Mouse (Mus musculus) erythroblast, adult 5-6 weeks (primary cell): Measurements from ENCODE around the gene Fam162b. TPM values are rescaled to one million over a fixed set of nuclear protein-coding genes. Genes with fewer than 3 reads are reported as not detected.

ENCODE experiments used
- ATAC-seq: replicated peaks from 2 replicates; pipeline ENCODE4 v1.8.0; 2016; ENCODE audit warnings: moderate number of reproducible peaks, mild to moderate bottlenecking, moderate TSS enrichment, inconsistent platforms; ENCODE audit not compliant: poor library complexity, low FRiP score, severe bottlenecking
- total RNA-seq, 2 experiments: library from RNA; stranded (forward) in 1 of 2; stranded (reverse) in 1 of 2; fragments of 150-400 nt in 1 of 2; fragments of 200-764, 138-1000 nt in 1 of 2; gene quantifications; 2 replicates each; pipeline versions ENCODE4 v1.2.3 to v1.2.4; 2015 to 2017; ENCODE audit warnings: low replicate concordance in 2 of 2

Fam162b gene
- total RNA-seq (2015; ENCODE audit: low replicate concordance) (not detected in 2 replicates), total RNA-seq (2017; ENCODE audit: low replicate concordance) (not detected in 2 replicates)

- no peak for ATAC-seq
These were observed at the start of gene Fam162b for GRCm38 (mm10) chr10:51590139-51590574. Gene Fam162b, minus strand, starts transcription at chr10:51590517.

GRCm38 (mm10) chr10:51631411-51632136 lies 41.3 kb upstream of the Fam162b start, which contains the start of gene Gprc6a:
Gene Gprc6a, minus strand, starts transcription at chr10:51631461.
- ATAC-seq = no peak

- no peak for ATAC-seq
These were observed 30.9 kb upstream of the Fam162b start for GRCm38 (mm10) chr10:51621193-51621592.

- no peak for ATAC-seq
These were observed 29.8 kb upstream of the Fam162b start for GRCm38 (mm10) chr10:51620126-51620525.

- ATAC-seq = no peak
These were observed 28.2 kb upstream of the Fam162b start for GRCm38 (mm10) chr10:51618538-51618937.

GRCm38 (mm10) chr10:51614826-51615590 lies 24.7 kb upstream of the Fam162b start:
- no peak for ATAC-seq

- ATAC-seq = no peak
These were observed 23.1 kb upstream of the Fam162b start for GRCm38 (mm10) chr10:51613421-51613820.

GRCm38 (mm10) chr10:51611969-51612682 lies 21.8 kb upstream of the Fam162b start:
- no peak for ATAC-seq

- ATAC-seq = no peak
These were observed 19.6 kb upstream of the Fam162b start for GRCm38 (mm10) chr10:51609741-51610425.

- no peak for ATAC-seq
These were observed 6.8 kb upstream of the Fam162b start for GRCm38 (mm10) chr10:51596928-51597635.

- no peak for ATAC-seq
These were observed 4.9 kb upstream of the Fam162b start for GRCm38 (mm10) chr10:51595001-51595931.

- ATAC-seq = no peak
These were observed 1.3 kb upstream of the Fam162b start for GRCm38 (mm10) chr10:51591574-51591973.

GRCm38 (mm10) chr10:51584919-51585318 lies 5.4 kb downstream of the Fam162b start:
- ATAC-seq = no peak

GRCm38 (mm10) chr10:51584378-51584777 lies 5.9 kb downstream of the Fam162b start:
- no peak for ATAC-seq

GRCm38 (mm10) chr10:51571225-51571996 lies 18.9 kb downstream of the Fam162b start:
- no peak for ATAC-seq

- no peak for ATAC-seq
These were observed 34.3 kb downstream of the Fam162b start for GRCm38 (mm10) chr10:51556005-51556404.

GRCm38 (mm10) chr10:51553348-51554123 lies 36.8 kb downstream of the Fam162b start:
- no peak for ATAC-seq
